Mouse (Mus musculus) liver, embryonic 11.5 days (tissue): ENCODE measurements around the gene Gjd3. TPM values are rescaled to one million over a fixed set of nuclear protein-coding genes. Genes with fewer than 3 reads are reported as not detected.

Experiments used
- ATAC-seq: fragments of 200-750 bp; cut with Nextera tagmentation; replicated peaks from 2 replicates; pipeline ENCODE4 v1.8.0; 2017; ENCODE audit warnings: moderate number of reproducible peaks, mild to moderate bottlenecking, moderate TSS enrichment, moderate library complexity; ENCODE audit not compliant: low FRiP score
- DNase-seq: peaks from one replicate; pipeline ENCODE4 v3.0.0-alpha.2; 2017; ENCODE audit warnings: low spot score
- H3K27ac ChIP-seq: fragments of 300-500 bp; sonication (generic); 2 replicates; pipeline ENCODE4 v1.5.1; 2014; ENCODE audit warnings: mild to moderate bottlenecking, low read depth, low read length, control low read depth
- H3K27me3 ChIP-seq: fragments of 300-500 bp; sonication (generic); replicated peaks from 2 replicates; pipeline ENCODE4 v1.6.1; 2014; ENCODE audit warnings: low read length, mixed read lengths; ENCODE audit not compliant: control insufficient read depth, insufficient read depth
- H3K36me3 ChIP-seq: fragments of 300-500 bp; sonication (generic); 2 replicates; pipeline ENCODE4 v1.6.1; 2014; ENCODE audit warnings: mild to moderate bottlenecking, low read length, moderate library complexity, mixed read lengths; ENCODE audit not compliant: control insufficient read depth, insufficient read depth
- H3K4me1 ChIP-seq: fragments of 300-500 bp; sonication (generic); replicated peaks from 2 replicates; pipeline ENCODE4 v1.6.1; 2014; ENCODE audit warnings: low read length, mixed read lengths; ENCODE audit not compliant: control insufficient read depth, insufficient read depth
- H3K4me2 ChIP-seq: fragments of 300-500 bp; sonication (generic); 2 replicates; pipeline ENCODE4 v1.6.1; 2014; ENCODE audit warnings: mild to moderate bottlenecking, control low read depth, moderate library complexity
- H3K4me3 ChIP-seq: fragments of 300-500 bp; sonication (generic); 2 replicates; pipeline ENCODE4 v1.5.1; 2014; ENCODE audit warnings: low read depth, low read length, control low read depth
- H3K9ac ChIP-seq: fragments of 300-500 bp; sonication (generic); 2 replicates; pipeline ENCODE4 v1.6.1; 2014; ENCODE audit warnings: low read depth, low read length, control low read depth
- H3K9me3 ChIP-seq: fragments of 300-500 bp; sonication (generic); 2 replicates; pipeline ENCODE4 v1.6.1; 2016; ENCODE audit warnings: low read length, inconsistent platforms, mixed read lengths; ENCODE audit not compliant: control insufficient read depth
- WGBS: fragments of 180-500 bp; shearing (Covaris S2); extraction: QIAGEN DNeasy Blood & Tissue Kit; methylation state at CpG from one replicate; pipeline ENCODE4 v1.1.7; 2014; 5-methylcytosine and 5-hydroxymethylcytosine counted together
- polyA plus RNA-seq: library from polyadenylated mRNA; unstranded; fragments of >200 nt; fragmentation: Nextera tagmentation; extraction: Ambion mirVana; gene quantifications from 2 replicates; pipeline ENCODE4 v1.2.1, GENCODE M21; 2014

Gene Gjd3
- polyA plus RNA-seq, 1 experiment from 2014 or later, result 0.21 TPM

DNA sequence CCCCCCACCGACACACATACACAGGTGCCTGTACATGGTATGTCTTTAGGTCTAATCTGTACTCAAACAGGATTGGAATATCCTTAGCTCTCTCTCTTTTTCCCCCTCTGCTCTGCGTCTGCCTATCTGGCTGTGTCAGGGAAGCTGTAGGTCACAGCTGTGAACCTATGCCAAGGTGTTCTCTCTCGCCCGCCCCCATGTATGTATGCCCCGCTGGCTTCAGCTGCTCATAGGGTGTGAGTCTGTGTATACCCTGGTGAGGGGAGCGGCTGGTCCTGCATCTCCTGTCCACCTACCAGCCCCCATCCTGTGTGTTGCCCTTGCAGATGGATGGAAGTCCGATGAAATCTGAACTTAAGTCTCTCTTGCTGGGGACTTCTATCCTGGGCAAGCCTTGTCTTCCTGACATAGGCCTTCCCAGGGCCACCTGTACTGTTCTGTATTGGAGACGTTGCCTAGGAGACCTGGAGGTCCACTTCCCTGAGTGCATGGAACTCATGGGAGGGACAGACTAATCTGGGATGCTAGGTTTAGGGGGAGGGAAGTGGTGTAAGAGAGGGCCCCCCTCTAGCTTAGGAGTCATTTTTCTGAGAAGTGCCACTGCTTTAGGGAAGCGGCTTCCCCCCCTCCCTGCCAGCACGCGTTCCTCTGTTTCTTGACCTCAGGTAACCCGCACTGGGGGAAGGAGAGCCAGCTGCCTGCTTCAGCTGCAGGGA, 33.4 kb downstream of the Gjd3 start:
- H3K36me3 ChIP-seq, result peaks cover 5% of the 10 kb centered on the region; the same call in 1 of the 2 replicates
- no peak overlapping the region for H3K4me3 ChIP-seq
- H3K9me3 ChIP-seq, result no peaks in the 10 kb centered on the region
- H3K27me3 ChIP-seq, result 0 out of 2 replicates have a peak, but pooled peaks cover 2% of the 10 kb centered on the region
- DNase-seq (no peak), ATAC-seq (no peak)
- H3K9ac ChIP-seq, result no peak overlapping the region
- WGBS, result 68% methylated on average over 12 of the region's 12 CpGs
- H3K4me1 ChIP-seq, result peaks cover 60% of the 10 kb centered on the region
- H3K27ac ChIP-seq, result no peak overlapping the region
- no peak overlapping the region for H3K4me2 ChIP-seq

DNA sequence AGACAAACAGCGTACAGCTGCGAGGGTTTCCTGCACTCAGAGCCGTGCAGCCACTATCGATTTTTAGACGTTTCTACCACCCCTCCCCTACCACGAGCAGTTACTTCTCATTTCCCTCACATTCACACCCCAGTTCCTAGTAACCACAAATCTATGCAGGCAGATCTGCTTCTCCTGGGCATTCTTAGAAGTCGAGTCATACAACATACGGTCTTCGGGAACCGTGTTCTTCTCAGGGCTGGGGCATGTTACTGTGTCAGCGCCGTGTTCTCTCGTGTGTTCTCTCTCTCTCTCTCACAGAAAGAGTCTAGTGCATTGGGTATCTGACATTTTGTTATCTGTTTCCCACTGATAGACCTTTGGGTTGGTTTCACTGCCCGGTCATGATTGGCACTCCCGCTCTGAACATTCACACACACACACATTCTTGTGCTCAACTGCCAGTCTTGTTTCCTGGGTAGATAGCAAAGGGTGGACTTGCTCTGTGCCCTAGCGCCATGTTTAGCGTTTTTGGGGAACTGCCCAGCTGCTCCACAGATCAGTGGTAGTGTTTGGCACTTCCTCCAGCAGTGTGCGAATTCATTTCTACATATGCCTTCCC, 34.7 kb downstream of the Gjd3 start:
- Histone ChIP-seq H3K9ac (no peak overlapping the region), H3K36me3 (peaks cover 5% of the 10 kb centered on the region; the same call in 1 of the 2 replicates), H3K27ac (peak overlapping the region; percentile 2; the same call in 1 of the 2 replicates), H3K27me3 (0 out of 2 replicates have a peak, but pooled peaks cover 2% of the 10 kb centered on the region), H3K4me3 (no peak overlapping the region; the same call in 1 of the 2 replicates), H3K9me3 (no peaks in the 10 kb centered on the region), H3K4me2 (peak overlapping the region; percentile 33), H3K4me1 (peaks cover 62% of the 10 kb centered on the region)
- no peak for DNase-seq
- peak; percentile 32; the same call in 1 of the 2 replicates for ATAC-seq
- WGBS, result 29% methylated on average over 18 of the region's 18 CpGs

DNA sequence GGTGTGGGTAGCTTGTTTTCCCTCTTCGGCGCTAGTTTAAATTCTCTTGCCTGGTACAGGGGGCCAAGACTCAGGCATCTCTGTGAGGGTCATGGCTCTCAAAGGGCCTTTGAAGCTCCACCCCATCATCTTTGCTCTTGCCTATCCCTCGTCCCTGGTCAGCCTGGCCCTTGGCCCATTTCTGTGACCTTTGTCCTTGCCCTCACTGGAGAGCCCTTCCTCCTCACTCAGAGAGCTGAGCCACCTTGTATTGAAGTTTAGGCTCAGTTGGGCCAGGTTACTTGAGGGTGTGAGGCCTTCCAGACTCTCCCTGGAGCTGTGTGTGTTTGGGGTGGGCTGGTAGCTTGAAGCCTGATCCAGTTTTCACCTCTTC, 37.2 kb downstream of the Gjd3 start:
- 57% methylated on average over 3 of the region's 3 CpGs for WGBS
- Histone ChIP-seq H3K4me1 (peaks cover 82% of the 10 kb centered on the region), H3K27ac (0 out of 2 replicates have a peak overlapping the region, but pooled peaks have one; percentile 7), H3K9me3 (no peaks in the 10 kb centered on the region), H3K27me3 (0 out of 2 replicates have a peak, but pooled peaks cover 2% of the 10 kb centered on the region), H3K9ac (no peak overlapping the region; the same call in 1 of the 2 replicates), H3K36me3 (0 out of 2 replicates have a peak, but pooled peaks cover 2% of the 10 kb centered on the region), H3K4me2 (peak overlapping the region; percentile 97; the same call in 1 of the 2 replicates), H3K4me3 (no peak overlapping the region)
- no peak for DNase-seq
- no peak for ATAC-seq

DNA sequence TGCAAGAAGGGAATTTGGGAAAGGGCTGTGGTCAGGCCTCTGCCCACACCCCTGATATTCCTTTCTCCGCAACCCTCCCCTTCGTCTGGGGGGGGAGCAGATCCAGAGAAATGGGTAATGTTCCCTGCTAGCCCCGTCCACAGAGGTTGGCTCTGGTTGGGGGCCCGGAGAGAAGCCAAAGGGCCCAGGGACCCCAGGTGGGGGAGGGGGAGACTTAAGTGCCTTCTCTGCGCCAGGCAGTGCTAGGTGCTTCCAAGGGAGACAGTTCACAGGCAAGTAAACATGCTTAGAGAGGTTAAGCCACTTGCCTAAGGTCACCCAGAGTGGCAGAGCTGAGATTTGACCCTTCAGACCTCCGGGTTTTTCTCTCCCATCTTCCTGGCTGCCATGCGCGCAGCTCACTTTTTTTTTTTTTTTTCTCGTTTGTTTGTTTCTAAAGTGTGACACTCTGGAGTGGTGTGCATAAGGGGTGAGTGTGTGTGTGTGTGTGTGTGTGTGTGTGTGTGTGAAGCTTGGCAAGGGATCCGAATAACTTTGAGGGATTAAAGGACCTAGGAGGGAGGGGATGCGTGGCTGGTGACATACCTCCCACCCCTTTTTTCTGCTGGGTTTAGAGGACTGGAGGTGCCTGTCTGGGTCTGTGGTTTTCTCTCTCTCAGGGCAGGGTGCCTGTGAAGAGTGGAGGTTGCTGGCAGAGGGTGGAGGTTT, 37.8 kb downstream of the Gjd3 start:
- Histone ChIP-seq H3K4me1 (peaks cover 87% of the 10 kb centered on the region), H3K9ac (0 out of 2 replicates have a peak overlapping the region, but pooled peaks have one; percentile 37), H3K9me3 (no peaks in the 10 kb centered on the region), H3K4me2 (peak overlapping the region; percentile 97), H3K4me3 (0 out of 2 replicates have a peak overlapping the region, but pooled peaks have one; percentile 8), H3K27me3 (peaks cover 4% of the 10 kb centered on the region; the same call in 1 of the 2 replicates), H3K27ac (peak overlapping the region; percentile 59), H3K36me3 (no peaks in the 10 kb centered on the region)
- ATAC-seq, result no peak
- no peak for DNase-seq
- 42% methylated on average over 11 of the region's 11 CpGs for WGBS

DNA sequence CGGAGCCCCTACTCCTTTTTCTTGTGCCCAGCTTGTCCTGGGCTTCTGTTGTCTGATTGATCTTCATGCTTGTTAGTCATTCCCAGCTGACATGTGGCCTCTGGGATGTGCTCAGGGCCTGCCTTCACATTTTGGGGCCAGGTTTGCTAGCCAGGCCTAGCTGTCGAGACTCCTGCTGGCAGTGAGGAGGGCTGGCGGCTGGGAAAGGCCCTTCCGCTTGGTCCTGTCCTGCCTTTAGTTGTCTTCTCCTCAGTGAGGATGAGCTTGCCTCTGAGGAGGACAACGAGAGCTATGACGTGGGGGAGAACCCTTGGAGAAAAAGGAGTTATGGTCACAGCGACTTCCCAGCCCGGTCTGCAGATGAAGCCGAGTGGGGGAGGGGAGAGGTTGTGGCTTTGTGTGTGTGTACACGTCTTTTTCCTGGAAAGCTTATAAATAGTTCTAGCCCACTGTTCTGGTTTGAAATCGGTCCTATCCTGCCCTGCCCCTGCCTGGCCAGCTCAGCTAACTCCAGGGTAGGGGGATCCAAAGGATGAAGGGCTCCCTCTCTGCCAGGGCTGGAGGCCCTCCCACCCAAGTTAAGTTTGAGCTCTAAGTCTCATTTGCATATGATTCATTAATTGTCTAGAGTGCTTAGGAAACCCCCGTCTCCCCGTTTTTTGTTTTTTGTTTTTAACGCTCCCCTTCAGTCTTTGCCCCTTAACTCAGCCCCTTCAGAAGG, 38.9 kb downstream of the Gjd3 start:
- Histone ChIP-seq H3K36me3 (no peaks in the 10 kb centered on the region), H3K4me3 (peak overlapping the region; percentile 0; the same call in 1 of the 2 replicates), H3K4me2 (peak overlapping the region; percentile 97), H3K9me3 (no peaks in the 10 kb centered on the region), H3K27me3 (peaks cover 13% of the 10 kb centered on the region), H3K27ac (peak overlapping the region; percentile 81), H3K4me1 (peaks cover 91% of the 10 kb centered on the region), H3K9ac (peak overlapping the region; percentile 26; the same call in 1 of the 2 replicates)
- DNase-seq (no peak), ATAC-seq (no peak)
- 30% methylated on average over 14 of the region's 14 CpGs for WGBS

DNA sequence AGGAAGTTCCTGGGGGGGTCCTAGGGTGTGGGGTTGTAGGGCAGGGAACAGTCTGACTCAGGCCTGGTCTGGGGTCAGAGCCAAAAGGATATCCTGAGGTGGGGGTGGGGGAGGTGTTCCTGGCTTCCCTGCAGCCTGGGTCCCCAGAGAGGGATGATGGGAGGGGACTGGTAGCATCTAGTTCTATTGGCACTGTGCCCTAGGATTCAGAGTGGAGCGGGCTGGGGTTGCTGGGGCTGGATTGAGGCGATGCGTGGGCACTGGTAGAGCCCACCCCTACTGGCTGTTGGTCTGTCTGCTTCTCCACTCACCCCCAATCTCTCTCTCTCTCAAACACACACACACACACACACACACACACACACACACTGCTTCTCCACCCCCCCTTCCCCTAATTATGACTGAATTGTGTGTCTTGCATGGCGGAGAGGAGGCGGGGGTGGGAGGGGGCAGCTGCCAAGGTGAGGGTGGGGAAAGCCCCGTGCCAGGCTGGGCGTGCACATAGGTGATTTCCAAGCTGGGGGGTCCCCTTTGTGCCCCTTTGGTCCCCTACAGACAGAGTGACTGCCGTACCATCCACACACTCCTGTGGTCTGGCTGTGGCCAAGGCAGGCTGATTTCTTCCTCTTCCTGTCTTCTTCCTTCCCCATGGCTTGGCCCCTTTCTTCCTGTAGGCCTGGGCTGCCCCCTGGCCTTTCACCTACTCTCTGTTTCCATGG, 39.7 kb downstream of the Gjd3 start:
- peak overlapping the region; percentile 14 for H3K9ac ChIP-seq
- no peaks in the 10 kb centered on the region for H3K9me3 ChIP-seq
- H3K4me1 ChIP-seq, result peaks cover 91% of the 10 kb centered on the region
- peak overlapping the region; percentile 97 for H3K4me2 ChIP-seq
- no peak for ATAC-seq
- no peak for DNase-seq
- H3K27ac ChIP-seq, result peak overlapping the region; percentile 87
- H3K36me3 ChIP-seq, result no peaks in the 10 kb centered on the region
- H3K4me3 ChIP-seq, result peak overlapping the region; percentile 0; the same call in 1 of the 2 replicates
- H3K27me3 ChIP-seq, result peaks cover 21% of the 10 kb centered on the region
- WGBS, result 68% methylated on average over 8 of the region's 8 CpGs

DNA sequence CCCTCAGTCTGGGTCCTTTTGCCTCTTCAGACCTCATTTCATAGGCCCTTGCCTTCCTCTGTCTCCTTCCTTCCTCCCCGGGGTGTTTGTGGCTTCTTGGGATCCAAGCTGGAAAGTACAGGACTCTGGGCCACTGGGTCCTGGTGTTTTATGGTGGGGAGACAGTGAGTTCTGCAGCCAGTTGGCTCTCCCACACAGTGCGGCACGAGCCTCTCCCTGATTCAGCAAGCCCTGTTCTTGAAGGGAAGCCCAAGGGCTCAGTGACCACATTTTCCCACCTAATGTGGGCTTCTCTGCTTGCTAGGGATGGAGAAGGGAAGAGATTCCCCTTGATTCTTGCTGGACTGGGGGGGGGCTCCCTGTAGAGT, 40.3 kb downstream of the Gjd3 start:
- H3K4me3 ChIP-seq, result peak overlapping the region; percentile 53
- DNase-seq (no peak), ATAC-seq (no peak)
- H3K9ac ChIP-seq, result peak overlapping the region; percentile 69; the same call in 1 of the 2 replicates
- peak overlapping the region; percentile 97 for H3K4me2 ChIP-seq
- H3K9me3 ChIP-seq, result no peaks in the 10 kb centered on the region
- H3K4me1 ChIP-seq, result peaks cover 90% of the 10 kb centered on the region
- H3K27ac ChIP-seq, result peak overlapping the region; percentile 87
- no peaks in the 10 kb centered on the region for H3K36me3 ChIP-seq
- peaks cover 21% of the 10 kb centered on the region for H3K27me3 ChIP-seq
- 41% methylated on average over 3 of the region's 3 CpGs for WGBS
